Mouse (Mus musculus): Measurements from ENCODE around the gene Bik. TPM values are rescaled to one million over a fixed set of nuclear protein-coding genes. Genes with fewer than 3 reads are reported as not detected.

The Bik gene
- 3.7 TPM for polyA plus RNA-seq (2017; shearing (Covaris generic))

GRCm38 (mm10) chr15:83526424-83527091 is at the start of gene Bik:
Bik (plus strand) TSS chr15:83526862.

GRCm38 (mm10) chr15:83510805-83511405 is 15.8 kb upstream of the Bik start, which contains the start of gene Ttll1:
Ttll1 (minus strand) TSS chr15:83510893.

GRCm38 (mm10) chr15:83563327-83563856 is 36.7 kb downstream of the Bik start, which contains the start of the genes Tspo and Mcat:
Tspo (plus strand) TSS chr15:83563592.
Mcat (minus strand) TSS chr15:83563787.

Other genes with a start within 250 kb of the Bik start
- 10.2 TPM for gene Arfgap3, start 176.6 kb upstream of the Bik start, polyA plus RNA-seq (2017; shearing (Covaris generic))
- 41.4 TPM for gene Pacsin2, start 62.3 kb upstream of the Bik start, polyA plus RNA-seq (2017; shearing (Covaris generic))
- gene Ttll1, start 16.0 kb upstream of the Bik start, polyA plus RNA-seq (2017; shearing (Covaris generic)), result 7.8 TPM
- 375 TPM for gene Tspo, start 36.7 kb downstream of the Bik start, polyA plus RNA-seq (2017; shearing (Covaris generic))
- gene Mcat, start 36.9 kb downstream of the Bik start, polyA plus RNA-seq (2017; shearing (Covaris generic)), result 10.3 TPM
- gene Ttll12, start 68.3 kb downstream of the Bik start, polyA plus RNA-seq (2017; shearing (Covaris generic)), result 22.9 TPM
- gene Scube1, start 198.2 kb downstream of the Bik start, polyA plus RNA-seq (2017; shearing (Covaris generic)), result 1.00 TPM

Measured in effector memory CD4-positive, alpha-beta T cell, adult 7 months (primary cell).